Mouse (Mus musculus): Measurements from ENCODE around the gene Tent5b. TPM values are rescaled to one million over a fixed set of nuclear protein-coding genes. Genes with fewer than 3 reads are reported as not detected.
A peak's percentile ranks its signal among the peaks of the same experiment; 100 is the strongest.

Gene Tent5b
- polyA plus RNA-seq (2014; fragmentation: Nextera tagmentation; extraction: Ambion mirVana), result 0.76 and 0.80 TPM in 2 replicates

GRCm38 (mm10) chr4:133479458-133480184 is at the start of gene Tent5b:
Gene Tent5b (plus strand): TSS chr4:133480132.
- Histone ChIP-seq H3K4me2 (ENCODE audit: low read depth, low read length, severe bottlenecking) (peak within 1 kb of the TSS; percentile 47), H3K4me3 (ENCODE audit: low read depth, low read length) (peak within 1 kb of the TSS; percentile 35), H3K9me3 (ENCODE audit: control insufficient read depth, low read length) (no peaks in the 10 kb centered on the region), H3K9ac (ENCODE audit: low read length) (peak within 1 kb of the TSS; percentile 24; the same call in 1 of the 2 replicates), H3K27ac (ENCODE audit: low read depth, low read length) (no peak within 1 kb of the TSS), H3K4me1 (replicated peaks; ENCODE audit: control insufficient read depth, insufficient read depth, low read length) (peaks cover 9% of the 10 kb centered on the region; the same call in 1 of the 2 replicates), H3K36me3 (ENCODE audit: control insufficient read depth, insufficient read depth, low read length) (no peaks in the 10 kb centered on the region), H3K27me3 (ENCODE audit: control insufficient read depth, insufficient read depth, low read length) (peaks cover 13% of the 10 kb centered on the region)
- ATAC-seq (replicated peaks; ENCODE audit: low FRiP score), result peak; percentile 98
- 3% methylated on average over 29 of the region's 29 CpGs for WGBS
- DNase-seq (ENCODE audit: low spot score), result peak; percentile 99

- no peaks in the 10 kb centered on the region for H3K9me3 ChIP-seq (ENCODE audit: control insufficient read depth, low read length)
- no peak overlapping the region for H3K4me2 ChIP-seq (ENCODE audit: low read depth, low read length, severe bottlenecking)
- 58% methylated on average over 6 of the region's 6 CpGs for WGBS
- DNase-seq (ENCODE audit: low spot score) (no peak), ATAC-seq (replicated peaks; ENCODE audit: low FRiP score) (no peak)
- no peak overlapping the region for H3K27ac ChIP-seq (ENCODE audit: low read depth, low read length)
- no peak overlapping the region for H3K9ac ChIP-seq (ENCODE audit: low read length)
- no peaks in the 10 kb centered on the region for H3K4me1 ChIP-seq (replicated peaks; ENCODE audit: control insufficient read depth, insufficient read depth, low read length)
- no peaks in the 10 kb centered on the region for H3K36me3 ChIP-seq (ENCODE audit: control insufficient read depth, insufficient read depth, low read length)
- no peaks in the 10 kb centered on the region for H3K27me3 ChIP-seq (ENCODE audit: control insufficient read depth, insufficient read depth, low read length)
- H3K4me3 ChIP-seq (ENCODE audit: low read depth, low read length), result no peak overlapping the region
Measured at GRCm38 (mm10) chr4:133431508-133431907, 48.4 kb upstream of the Tent5b start.

GRCm38 (mm10) chr4:133432560-133433171 is 47.3 kb upstream of the Tent5b start:
- no peaks in the 10 kb centered on the region for H3K36me3 ChIP-seq (ENCODE audit: control insufficient read depth, insufficient read depth, low read length)
- no peak for DNase-seq (ENCODE audit: low spot score)

GRCm38 (mm10) chr4:133435921-133436320 is 44.0 kb upstream of the Tent5b start:
- DNase-seq (ENCODE audit: low spot score) (no peak), ATAC-seq (replicated peaks; ENCODE audit: low FRiP score) (no peak)
- whole genome bisulfite sequencing, result 91% methylated on average over 11 of the region's 11 CpGs
- H3K9ac ChIP-seq (ENCODE audit: low read length), result no peak overlapping the region
- H3K36me3 ChIP-seq (ENCODE audit: control insufficient read depth, insufficient read depth, low read length), result no peaks in the 10 kb centered on the region
- H3K27me3 ChIP-seq (ENCODE audit: control insufficient read depth, insufficient read depth, low read length), result no peaks in the 10 kb centered on the region
- no peak overlapping the region for H3K27ac ChIP-seq (ENCODE audit: low read depth, low read length)
- H3K4me2 ChIP-seq (ENCODE audit: low read depth, low read length, severe bottlenecking), result no peak overlapping the region
- no peak overlapping the region for H3K4me3 ChIP-seq (ENCODE audit: low read depth, low read length)
- no peaks in the 10 kb centered on the region for H3K9me3 ChIP-seq (ENCODE audit: control insufficient read depth, low read length)
- peaks cover 3% of the 10 kb centered on the region; the same call in 1 of the 2 replicates for H3K4me1 ChIP-seq (replicated peaks; ENCODE audit: control insufficient read depth, insufficient read depth, low read length)

More at GRCm38 (mm10) chr4:133432560-133433171, 47.3 kb upstream of the Tent5b start:
- Histone ChIP-seq H3K4me1 (replicated peaks; ENCODE audit: control insufficient read depth, insufficient read depth, low read length) (no peaks in the 10 kb centered on the region), H3K27me3 (ENCODE audit: control insufficient read depth, insufficient read depth, low read length) (no peaks in the 10 kb centered on the region), H3K9ac (ENCODE audit: low read length) (no peak overlapping the region), H3K4me3 (ENCODE audit: low read depth, low read length) (no peak overlapping the region), H3K27ac (ENCODE audit: low read depth, low read length) (peak overlapping the region; percentile 41; the same call in 1 of the 2 replicates), H3K4me2 (ENCODE audit: low read depth, low read length, severe bottlenecking) (peak overlapping the region; percentile 22; the same call in 1 of the 2 replicates), H3K9me3 (ENCODE audit: control insufficient read depth, low read length) (no peaks in the 10 kb centered on the region)
- 26% methylated on average over 17 of the region's 17 CpGs for WGBS
- peak; percentile 56; the same call in 1 of the 2 replicates for ATAC-seq (replicated peaks; ENCODE audit: low FRiP score)

- Histone ChIP-seq H3K36me3 (ENCODE audit: control insufficient read depth, insufficient read depth, low read length) (no peaks in the 10 kb centered on the region), H3K27ac (ENCODE audit: low read depth, low read length) (peak overlapping the region; percentile 76), H3K4me2 (ENCODE audit: low read depth, low read length, severe bottlenecking) (peak overlapping the region; percentile 41; the same call in 1 of the 2 replicates), H3K4me1 (replicated peaks; ENCODE audit: control insufficient read depth, insufficient read depth, low read length) (peaks cover 3% of the 10 kb centered on the region; the same call in 1 of the 2 replicates), H3K9ac (ENCODE audit: low read length) (peak overlapping the region; percentile 46; the same call in 1 of the 2 replicates), H3K27me3 (ENCODE audit: control insufficient read depth, insufficient read depth, low read length) (no peaks in the 10 kb centered on the region), H3K9me3 (ENCODE audit: control insufficient read depth, low read length) (no peaks in the 10 kb centered on the region), H3K4me3 (ENCODE audit: low read depth, low read length) (no peak overlapping the region; the same call in 1 of the 2 replicates)
- peak; percentile 81 for DNase-seq (ENCODE audit: low spot score)
- ATAC-seq (replicated peaks; ENCODE audit: low FRiP score), result peak; percentile 89
- WGBS, result 10% methylated on average over 17 of the region's 17 CpGs
Measured at GRCm38 (mm10) chr4:133439460-133440376, 40.2 kb upstream of the Tent5b start.

GRCm38 (mm10) chr4:133440377-133440795 is 39.5 kb upstream of the Tent5b start:
- H3K36me3 ChIP-seq (ENCODE audit: control insufficient read depth, insufficient read depth, low read length), result no peaks in the 10 kb centered on the region
- DNase-seq (ENCODE audit: low spot score) (no peak), ATAC-seq (replicated peaks; ENCODE audit: low FRiP score) (peak; percentile 67)
- no peak overlapping the region for H3K4me3 ChIP-seq (ENCODE audit: low read depth, low read length)
- H3K4me1 ChIP-seq (replicated peaks; ENCODE audit: control insufficient read depth, insufficient read depth, low read length), result peaks cover 3% of the 10 kb centered on the region; the same call in 1 of the 2 replicates
- no peaks in the 10 kb centered on the region for H3K27me3 ChIP-seq (ENCODE audit: control insufficient read depth, insufficient read depth, low read length)
- peak overlapping the region; percentile 41; the same call in 1 of the 2 replicates for H3K4me2 ChIP-seq (ENCODE audit: low read depth, low read length, severe bottlenecking)
- WGBS, result 9% methylated on average over 6 of the region's 6 CpGs
- peak overlapping the region; percentile 46; the same call in 1 of the 2 replicates for H3K9ac ChIP-seq (ENCODE audit: low read length)
- no peaks in the 10 kb centered on the region for H3K9me3 ChIP-seq (ENCODE audit: control insufficient read depth, low read length)
- peak overlapping the region; percentile 76 for H3K27ac ChIP-seq (ENCODE audit: low read depth, low read length)

- H3K4me1 ChIP-seq (replicated peaks; ENCODE audit: control insufficient read depth, insufficient read depth, low read length), result peaks cover 3% of the 10 kb centered on the region; the same call in 1 of the 2 replicates
- H3K27ac ChIP-seq (ENCODE audit: low read depth, low read length), result no peak overlapping the region
- no peaks in the 10 kb centered on the region for H3K27me3 ChIP-seq (ENCODE audit: control insufficient read depth, insufficient read depth, low read length)
- DNase-seq (ENCODE audit: low spot score) (no peak), ATAC-seq (replicated peaks; ENCODE audit: low FRiP score) (no peak)
- H3K4me3 ChIP-seq (ENCODE audit: low read depth, low read length), result no peak overlapping the region
- no peaks in the 10 kb centered on the region for H3K9me3 ChIP-seq (ENCODE audit: control insufficient read depth, low read length)
- no peak overlapping the region for H3K9ac ChIP-seq (ENCODE audit: low read length)
- H3K4me2 ChIP-seq (ENCODE audit: low read depth, low read length, severe bottlenecking), result no peak overlapping the region
- H3K36me3 ChIP-seq (ENCODE audit: control insufficient read depth, insufficient read depth, low read length), result no peaks in the 10 kb centered on the region
- 49% methylated on average over 3 of the region's 3 CpGs for WGBS
Measured at GRCm38 (mm10) chr4:133442194-133442593, 37.7 kb upstream of the Tent5b start.

GRCm38 (mm10) chr4:133443085-133443484 is 36.8 kb upstream of the Tent5b start:
- Histone ChIP-seq H3K4me3 (ENCODE audit: low read depth, low read length) (no peak overlapping the region), H3K27ac (ENCODE audit: low read depth, low read length) (no peak overlapping the region), H3K9ac (ENCODE audit: low read length) (no peak overlapping the region), H3K27me3 (ENCODE audit: control insufficient read depth, insufficient read depth, low read length) (no peaks in the 10 kb centered on the region), H3K4me2 (ENCODE audit: low read depth, low read length, severe bottlenecking) (no peak overlapping the region), H3K9me3 (ENCODE audit: control insufficient read depth, low read length) (no peaks in the 10 kb centered on the region), H3K4me1 (replicated peaks; ENCODE audit: control insufficient read depth, insufficient read depth, low read length) (peaks cover 3% of the 10 kb centered on the region; the same call in 1 of the 2 replicates), H3K36me3 (ENCODE audit: control insufficient read depth, insufficient read depth, low read length) (no peaks in the 10 kb centered on the region)
- 48% methylated on average over 5 of the region's 5 CpGs for WGBS
- no peak for ATAC-seq (replicated peaks; ENCODE audit: low FRiP score)
- DNase-seq (ENCODE audit: low spot score), result no peak

Data from forebrain, embryonic 11.5 days (tissue).